Comparison of ENCODE assay signal across 8 mouse cellular contexts in the genomic region with DNA sequence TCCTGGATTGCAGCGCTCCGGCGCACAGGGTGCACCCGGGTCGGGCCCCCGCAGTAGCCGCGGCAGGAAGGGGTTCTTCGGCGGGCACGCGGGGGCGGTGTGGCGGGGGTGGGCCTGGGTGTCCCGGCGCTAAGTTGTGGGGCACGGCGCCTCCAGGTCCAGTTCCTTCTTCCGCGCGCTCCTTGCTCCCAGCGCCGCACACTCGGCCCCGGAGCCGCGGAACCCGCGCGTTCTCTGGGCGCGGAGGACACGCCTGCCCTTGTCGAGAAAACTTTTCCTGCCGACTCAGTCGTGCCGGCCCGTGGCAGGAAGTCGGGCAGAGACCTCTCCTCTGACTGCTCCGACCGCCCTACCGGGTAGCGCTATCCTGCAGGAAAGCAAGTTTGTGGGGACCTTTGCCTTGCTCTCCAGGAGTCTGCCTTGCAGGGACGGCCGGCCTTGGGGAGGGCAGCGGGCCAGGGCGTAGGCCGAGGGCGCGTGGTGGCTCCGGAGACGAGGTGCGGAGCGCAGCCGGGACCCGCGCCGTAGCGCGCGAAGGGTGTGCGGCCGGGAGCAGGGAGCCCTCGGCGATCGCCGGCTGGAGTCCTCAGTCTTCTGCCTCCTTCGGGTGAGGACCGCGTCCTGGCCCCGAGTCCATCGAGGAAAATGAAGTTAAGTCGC. TPM values are rescaled to one million over a fixed set of nuclear protein-coding genes. Genes with fewer than 3 reads are reported as not detected.
DNase-seq lines count a peak whose midpoint lies in the region; ATAC-seq and TF ChIP-seq lines count a peak whose summit lies in the region.

No protein-coding gene starts in this region.

- H3K4me2 ChIP-seq in hindbrain, embryonic 15.5 days, result peak overlapping the region; percentile 95
- H3K4me2 ChIP-seq in limb, embryonic 15.5 days, result peak overlapping the region; percentile 79
- H3K4me2 ChIP-seq in midbrain, postnatal 0 days (ENCODE audit: low read depth, low read length, poor library complexity, severe bottlenecking), result peak overlapping the region; percentile 97
- H3K4me2 ChIP-seq in stomach, embryonic 14.5 days (replicated peaks; ENCODE audit: low read depth, low read length), result peak overlapping the region; percentile 94

- H3K9ac ChIP-seq in hindbrain, embryonic 15.5 days, result peak overlapping the region; percentile 81
- H3K9ac ChIP-seq in limb, embryonic 15.5 days, result peak overlapping the region; percentile 93
- H3K9ac ChIP-seq in midbrain, postnatal 0 days (replicated peaks; ENCODE audit: low read length, poor library complexity, severe bottlenecking), result peak overlapping the region; percentile 85
- peak overlapping the region; percentile 92 for H3K9ac ChIP-seq in stomach, embryonic 14.5 days (replicated peaks; ENCODE audit: low read depth, low read length)

- ATAC-seq in hindbrain, embryonic 15.5 days (ENCODE audit: low FRiP score, low read depth), result peak; percentile 24
- ATAC-seq in limb, embryonic 15.5 days (ENCODE audit: insufficient number of reproducible peaks, low FRiP score, low TSS enrichment, low read depth), result 0 out of 2 replicates have a peak, but pooled peaks have one; percentile 7
- ATAC-seq in midbrain, postnatal 0 days (ENCODE audit: low FRiP score), result peak; percentile 9
- ATAC-seq in stomach, embryonic 14.5 days (ENCODE audit: insufficient number of reproducible peaks, insufficient read depth, low FRiP score, low read depth), result peak; percentile 43

- H3K9me3 ChIP-seq in hindbrain, embryonic 15.5 days, result no peaks in the 10 kb centered on the region
- H3K9me3 ChIP-seq in limb, embryonic 15.5 days, result no peaks in the 10 kb centered on the region
- no peaks in the 10 kb centered on the region for H3K9me3 ChIP-seq in midbrain, postnatal 0 days (ENCODE audit: low read length)
- no peaks in the 10 kb centered on the region for H3K9me3 ChIP-seq in stomach, embryonic 14.5 days (ENCODE audit: control insufficient read depth, low read depth, low read length)

- DNase-seq in retina, embryonic 14.5 days (ENCODE audit: low spot score), result peak; percentile 49
- no peak for DNase-seq in retina, postnatal 1 day
- peak; percentile 49 to 71 for DNase-seq in cerebellum, postnatal 14 days
- peak; percentile 84 for DNase-seq in gastrocnemius, adult 2 months
- DNase-seq in midbrain, postnatal 0 days (ENCODE audit: low spot score), result no peak

- H3K27me3 ChIP-seq in hindbrain, embryonic 15.5 days, result no peaks in the 10 kb centered on the region
- H3K27me3 ChIP-seq in limb, embryonic 15.5 days, result no peaks in the 10 kb centered on the region
- H3K27me3 ChIP-seq in midbrain, postnatal 0 days (ENCODE audit: insufficient read depth, low read length), result no peaks in the 10 kb centered on the region
- no peaks in the 10 kb centered on the region for H3K27me3 ChIP-seq in stomach, embryonic 14.5 days (ENCODE audit: control insufficient read depth, insufficient read depth, low read length)

- TF ChIP-seq CTCF in gastrocnemius, adult 2 months (IDR thresholded peaks at IDR 0.05), result no peak
- TF ChIP-seq CTCF in midbrain, postnatal 0 days (IDR thresholded peaks at IDR 0.05), result no peak

- H3K36me3 ChIP-seq in hindbrain, embryonic 15.5 days, result no peaks in the 10 kb centered on the region
- H3K36me3 ChIP-seq in limb, embryonic 15.5 days, result no peaks in the 10 kb centered on the region
- no peaks in the 10 kb centered on the region for H3K36me3 ChIP-seq in midbrain, postnatal 0 days (ENCODE audit: insufficient read depth, low read length)
- no peaks in the 10 kb centered on the region for H3K36me3 ChIP-seq in stomach, embryonic 14.5 days (ENCODE audit: control insufficient read depth, insufficient read depth, low read length)

- WGBS in hindbrain, embryonic 15.5 days, result under 1% methylated on average over 72 of the region's 73 CpGs
- WGBS in limb, embryonic 15.5 days, result under 1% methylated on average over 71 of the region's 73 CpGs
- under 1% methylated on average over 70 of the region's 73 CpGs for WGBS in midbrain, postnatal 0 days
- WGBS in stomach, embryonic 14.5 days, result under 1% methylated on average over 72 of the region's 73 CpGs

- H3K27ac ChIP-seq in gastrocnemius, adult 2 months, result peak overlapping the region; percentile 98
- peak overlapping the region; percentile 91 for H3K27ac ChIP-seq in hindbrain, embryonic 15.5 days (replicated peaks)
- peak overlapping the region; percentile 96 for H3K27ac ChIP-seq in limb, embryonic 15.5 days
- peak overlapping the region; percentile 89 for H3K27ac ChIP-seq in midbrain, postnatal 0 days (ENCODE audit: low read depth, low read length)
- H3K27ac ChIP-seq in stomach, embryonic 14.5 days (ENCODE audit: low read length), result peak overlapping the region; percentile 96

- peak overlapping the region; percentile 85 for H3K4me3 ChIP-seq in gastrocnemius, adult 2 months
- H3K4me3 ChIP-seq in hindbrain, embryonic 15.5 days, result peak overlapping the region; percentile 89
- peak overlapping the region; percentile 96 for H3K4me3 ChIP-seq in limb, embryonic 15.5 days
- peak overlapping the region; percentile 81 for H3K4me3 ChIP-seq in midbrain, postnatal 0 days (ENCODE audit: low read depth, low read length)
- peak overlapping the region; percentile 78 for H3K4me3 ChIP-seq in stomach, embryonic 14.5 days (ENCODE audit: low read depth, low read length)

- intact Hi-C loops in gastrocnemius, adult 2 months (cut with DNase I), result loop anchor here (5.0 kb wide), 3 partner anchors 86 to 269 kb away; a partner anchor contains a TSS

- peaks cover 47% of the 10 kb centered on the region for H3K4me1 ChIP-seq in hindbrain, embryonic 15.5 days (replicated peaks)
- peaks cover 19% of the 10 kb centered on the region for H3K4me1 ChIP-seq in limb, embryonic 15.5 days
- H3K4me1 ChIP-seq in midbrain, postnatal 0 days (ENCODE audit: insufficient read depth, low read length), result peaks cover 4% of the 10 kb centered on the region; the same call in 1 of the 2 replicates
- peaks cover 25% of the 10 kb centered on the region; the same call in 1 of the 2 replicates for H3K4me1 ChIP-seq in stomach, embryonic 14.5 days (ENCODE audit: control insufficient read depth, insufficient read depth, low read length)

RNA-seq across cellular contexts. Expression of a gene that starts 0.7 kb away (rescaled TPM):
- total RNA-seq in gastrocnemius, adult 2 months (2021), result 1 to 10 TPM; 9.0 to 9.8 TPM
- 4.6 and 5.9 TPM in 2 replicates for polyA plus RNA-seq in hindbrain, embryonic 15.5 days (2015; fragmentation: Nextera tagmentation; extraction: Ambion mirVana)
- 13.0 and 15.6 TPM in 2 replicates for polyA plus RNA-seq in limb, embryonic 15.5 days (2015; fragmentation: Nextera tagmentation; extraction: Ambion mirVana)
- total RNA-seq in midbrain, postnatal 0 days (2014; rRNA removed), result 19.0 and 28.8 TPM in 2 replicates
- polyA plus RNA-seq in midbrain, postnatal 0 days (2015; fragmentation: Nextera tagmentation; extraction: Ambion mirVana), result 2.6 and 3.2 TPM in 2 replicates
- 16.1 and 19.5 TPM in 2 replicates for polyA plus RNA-seq in stomach, embryonic 14.5 days (2014; fragmentation: Nextera tagmentation; extraction: Ambion mirVana)

Comparison
In these comparisons a context has a peak if more than half of its experiments do, and no peak if none do; other contexts are left out.
1. DNase-seq: peak in retina, embryonic 14.5 days (single experiment), cerebellum, postnatal 14 days (2 of 2) and gastrocnemius, adult 2 months (single experiment); none in retina, postnatal 1 day (single experiment) and midbrain, postnatal 0 days (single experiment).
2. Peak in every context shown above with its lines, with median percentiles within 50 percentile points of each other: H3K27ac ChIP-seq, H3K4me3 ChIP-seq, ATAC-seq, H3K4me2 ChIP-seq and H3K9ac ChIP-seq.